Mouse (Mus musculus): Measurements from ENCODE around the gene 4931409K22Rik.

4931409K22Rik gene

DNA sequence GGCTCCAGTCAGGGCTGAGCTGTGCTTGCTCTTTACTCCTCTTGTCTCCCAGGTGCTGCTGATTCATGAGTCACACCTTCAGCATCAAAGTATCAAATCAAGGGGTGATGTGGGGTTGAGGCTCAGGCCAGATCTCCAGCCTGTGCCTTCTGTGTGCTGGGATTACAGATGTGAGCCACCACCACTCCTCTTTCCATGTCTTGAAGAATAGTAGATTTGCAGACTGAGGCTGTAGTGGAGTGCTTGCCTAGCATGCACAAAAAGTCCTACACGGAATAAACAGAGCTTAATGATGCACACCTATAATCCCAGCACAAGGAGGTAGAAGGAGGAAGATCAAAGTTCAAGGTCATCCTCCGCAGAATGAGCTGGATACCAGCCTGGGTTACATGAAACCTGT lies at the start of gene 4931409K22Rik:
4931409K22Rik (minus strand) TSS at position 101 of the 400 bp plus-strand sequence.
- ATAC-seq (ENCODE audit: insufficient number of reproducible peaks, low FRiP score, low TSS enrichment), result no peak

DNA sequence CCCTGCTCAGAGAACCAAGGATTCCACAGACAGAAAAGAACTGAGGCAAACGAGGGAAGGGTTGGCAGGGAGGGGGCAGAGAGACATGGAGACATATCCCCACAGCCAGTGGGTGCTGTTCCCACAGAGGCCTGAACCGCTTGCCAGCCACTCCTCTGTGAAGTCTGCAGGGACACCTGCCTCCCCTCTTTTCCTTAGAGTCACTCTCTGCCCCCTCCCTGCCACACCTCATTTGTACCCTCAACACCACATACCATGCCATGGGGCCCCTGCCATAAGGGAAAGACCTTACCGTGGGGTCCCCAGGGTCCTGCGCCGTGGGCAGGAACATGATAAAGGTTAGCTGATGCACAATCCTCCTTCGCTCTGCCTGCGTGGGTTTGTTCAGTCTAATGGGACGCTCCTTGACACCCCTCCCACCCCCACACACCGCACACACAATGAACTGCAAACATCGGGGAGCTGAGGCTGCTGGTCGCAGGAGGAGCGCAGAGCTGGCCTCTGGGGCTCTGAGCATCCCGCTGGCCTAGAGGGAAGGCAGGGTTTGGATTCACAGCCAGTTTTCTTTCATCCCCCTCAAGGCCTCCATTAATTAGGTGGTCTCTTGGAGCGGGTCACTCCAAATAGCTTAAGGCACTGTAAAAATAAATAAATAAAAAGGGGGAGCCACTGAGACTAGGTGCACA lies 49.5 kb upstream of the 4931409K22Rik start:
- ATAC-seq (ENCODE audit: insufficient number of reproducible peaks, low FRiP score, low TSS enrichment), result no peak

DNA sequence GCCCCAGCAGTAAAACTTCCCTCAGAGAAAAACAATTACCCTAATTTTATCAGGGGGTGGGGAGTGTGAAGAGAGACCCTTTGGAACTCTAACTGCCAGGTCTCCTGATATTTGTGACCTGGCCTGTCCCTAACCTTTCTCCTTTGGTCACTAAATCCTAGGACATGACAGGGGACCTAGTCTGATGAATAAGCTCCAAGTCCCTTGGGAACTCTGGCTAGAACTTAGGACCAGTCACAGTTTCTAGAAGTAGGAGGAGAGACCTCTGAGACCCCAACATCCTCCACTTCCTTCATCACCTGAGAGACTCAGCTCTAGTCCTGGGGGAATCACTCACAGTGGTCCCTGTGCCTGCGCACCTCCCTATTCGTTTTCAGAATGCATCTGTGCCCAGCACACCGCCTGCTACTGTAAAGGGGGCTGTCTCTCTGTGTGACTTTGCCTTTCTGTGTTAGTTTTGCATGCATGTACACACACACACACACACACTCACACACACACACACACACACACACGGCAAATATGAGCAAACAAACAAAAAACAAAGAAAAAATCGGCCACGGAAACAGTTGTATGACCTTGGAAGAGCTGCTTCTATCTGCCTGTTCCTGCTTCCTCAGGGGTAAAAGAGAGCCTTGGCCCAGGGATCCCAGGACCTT lies 48.8 kb upstream of the 4931409K22Rik start:
- ATAC-seq (ENCODE audit: insufficient number of reproducible peaks, low FRiP score, low TSS enrichment), result no peak

DNA sequence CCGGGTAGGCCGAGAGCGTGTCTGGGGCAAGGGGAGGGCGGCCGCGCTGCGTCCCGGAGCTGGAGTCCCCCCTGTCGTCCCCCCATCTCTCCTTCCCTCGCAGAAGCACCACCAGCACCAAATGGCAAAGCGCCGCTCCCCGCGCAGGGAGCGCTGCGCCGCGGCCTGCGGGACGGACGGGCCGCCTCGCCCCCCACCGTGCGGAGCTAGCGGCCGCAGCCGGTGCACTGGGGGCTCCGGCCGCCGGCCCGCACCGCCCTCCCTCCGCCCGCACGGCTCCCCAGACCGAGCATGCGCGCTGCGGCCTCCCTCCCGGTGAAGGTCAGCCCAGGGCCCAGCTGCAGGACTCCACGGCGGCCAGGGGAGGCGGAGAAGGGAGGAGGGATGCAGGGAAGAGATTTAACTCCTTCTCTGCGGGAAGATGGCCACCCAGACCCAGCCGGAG lies 48.1 kb upstream of the 4931409K22Rik start:
- ATAC-seq (ENCODE audit: insufficient number of reproducible peaks, low FRiP score, low TSS enrichment), result peak; percentile 67

DNA sequence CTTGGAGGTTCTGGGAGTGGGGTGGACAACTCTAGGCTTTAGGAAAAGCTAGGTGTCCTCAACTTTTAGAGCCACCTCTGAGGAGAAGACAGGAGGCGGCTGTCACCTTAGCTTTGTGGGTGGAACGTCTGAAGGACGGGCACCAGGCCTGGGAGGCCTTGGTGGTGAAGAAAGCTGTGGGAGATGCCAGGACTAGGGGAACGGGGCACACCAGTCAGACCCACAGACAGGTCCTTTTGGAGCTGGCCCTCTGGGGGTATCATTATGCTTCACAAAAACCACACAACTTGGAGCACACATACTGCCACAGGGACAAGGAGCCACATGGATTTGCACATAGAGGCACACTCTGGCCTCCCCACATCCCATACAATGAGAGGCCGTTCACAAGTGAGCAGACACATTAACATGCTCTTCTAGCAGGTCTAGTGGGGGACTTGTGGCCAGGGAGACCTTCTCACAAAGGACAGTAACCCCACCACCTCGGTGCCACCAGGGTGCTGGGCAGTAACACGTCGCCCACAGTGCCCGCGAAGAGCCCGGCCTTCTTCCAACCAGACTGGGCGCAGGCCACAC lies 47.6 kb upstream of the 4931409K22Rik start:
- no peak for ATAC-seq (ENCODE audit: insufficient number of reproducible peaks, low FRiP score, low TSS enrichment)

DNA sequence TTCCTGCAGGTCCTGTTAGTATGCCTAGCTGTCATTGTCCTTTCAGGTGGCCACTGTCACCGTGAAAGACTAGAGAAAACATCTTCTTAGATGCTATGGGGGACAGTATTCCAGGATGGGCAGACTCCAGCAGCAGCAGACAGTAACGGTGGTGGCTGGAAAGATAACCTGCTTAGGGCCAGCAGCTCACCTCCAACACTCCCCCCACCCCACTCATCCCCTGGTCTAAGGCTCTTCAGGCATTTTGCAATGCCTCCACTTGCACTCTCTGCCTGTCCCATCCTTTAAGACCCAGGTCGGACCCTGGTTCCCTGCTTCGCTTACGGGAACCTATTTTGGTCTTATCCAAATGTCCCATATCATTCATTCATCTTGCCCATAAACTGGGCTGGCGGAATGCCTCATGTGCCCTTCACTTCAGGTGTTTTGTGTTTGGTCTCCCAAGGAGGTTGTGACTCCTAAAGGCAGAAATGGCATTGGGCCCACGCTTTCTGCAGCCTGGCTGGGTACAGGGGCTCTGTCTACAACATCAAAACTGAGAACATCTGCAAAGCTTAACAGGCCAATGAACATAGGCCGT lies 46.9 kb upstream of the 4931409K22Rik start:
- ATAC-seq (ENCODE audit: insufficient number of reproducible peaks, low FRiP score, low TSS enrichment), result no peak

DNA sequence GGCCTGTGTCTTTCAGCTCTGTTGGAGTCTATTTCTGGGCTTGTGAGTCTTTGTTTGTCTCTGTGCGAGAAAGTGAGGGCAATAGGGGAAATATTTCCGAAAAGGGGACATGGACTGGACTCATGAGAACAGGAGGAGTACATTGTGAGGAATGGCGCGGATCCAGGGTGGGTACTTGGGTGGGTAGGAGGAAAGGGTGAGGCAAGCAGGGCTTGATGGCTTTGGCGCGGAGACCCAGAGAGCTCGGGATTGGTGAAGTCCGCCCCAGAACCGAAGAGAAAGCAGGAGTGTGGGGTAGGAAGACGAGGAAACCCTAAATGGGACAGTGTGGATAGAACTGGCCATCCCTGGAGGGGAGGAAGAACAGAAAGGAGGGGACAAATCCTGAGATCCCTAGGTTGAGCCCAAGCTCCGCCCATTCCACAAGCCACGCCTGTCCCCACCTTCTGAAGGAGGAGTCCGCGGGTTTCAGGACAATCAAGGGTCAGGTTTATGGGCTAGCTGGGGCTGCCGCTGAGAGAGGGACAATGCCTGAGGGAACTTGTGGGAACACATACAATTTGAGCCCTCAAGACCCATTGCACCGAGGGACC lies 46.2 kb upstream of the 4931409K22Rik start:
- peak; percentile 23; the same call in 1 of the 2 replicates for ATAC-seq (ENCODE audit: insufficient number of reproducible peaks, low FRiP score, low TSS enrichment)

DNA sequence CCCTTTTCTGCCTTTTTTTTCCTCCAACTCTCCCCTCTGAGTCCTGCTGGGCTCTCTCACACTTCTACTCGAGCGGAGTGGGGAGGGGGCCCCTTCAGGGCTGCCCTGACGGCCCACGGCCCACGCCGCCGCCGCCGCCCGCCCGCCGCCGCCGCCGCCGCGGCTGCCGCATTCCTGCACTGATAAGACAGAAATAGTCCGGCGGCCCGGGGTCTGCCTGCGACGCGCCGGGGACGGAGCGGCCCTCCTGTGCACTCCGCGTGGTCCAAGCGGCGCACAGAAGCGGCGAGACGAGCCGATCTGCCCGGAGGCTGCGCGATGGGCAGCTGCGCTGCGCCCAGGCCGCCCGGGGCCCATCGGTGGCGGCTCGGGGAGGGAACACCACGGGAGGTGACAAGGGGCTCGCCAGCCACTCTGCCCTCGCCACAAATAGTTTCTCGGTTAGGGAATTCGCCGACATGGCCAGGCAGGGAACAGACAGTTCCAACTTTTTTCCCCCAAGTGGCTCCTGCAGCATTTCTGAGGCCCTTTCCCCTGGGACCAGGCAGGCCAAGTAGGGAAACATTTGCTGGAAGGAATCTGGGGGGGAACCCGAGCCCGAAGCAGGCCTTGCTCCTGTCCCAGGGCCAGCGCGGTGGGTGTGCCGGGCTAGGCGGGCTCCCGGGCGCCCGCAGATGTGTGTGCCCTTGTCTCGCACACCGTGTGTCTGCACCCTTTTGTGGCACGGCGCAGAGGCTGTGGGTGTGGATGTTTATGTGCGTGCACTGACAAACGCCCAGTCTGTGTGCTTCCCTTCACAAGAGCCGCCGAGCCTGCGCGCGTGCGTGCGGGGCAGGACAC lies 45.5 kb upstream of the 4931409K22Rik start:
- no peak for ATAC-seq (ENCODE audit: insufficient number of reproducible peaks, low FRiP score, low TSS enrichment)

DNA sequence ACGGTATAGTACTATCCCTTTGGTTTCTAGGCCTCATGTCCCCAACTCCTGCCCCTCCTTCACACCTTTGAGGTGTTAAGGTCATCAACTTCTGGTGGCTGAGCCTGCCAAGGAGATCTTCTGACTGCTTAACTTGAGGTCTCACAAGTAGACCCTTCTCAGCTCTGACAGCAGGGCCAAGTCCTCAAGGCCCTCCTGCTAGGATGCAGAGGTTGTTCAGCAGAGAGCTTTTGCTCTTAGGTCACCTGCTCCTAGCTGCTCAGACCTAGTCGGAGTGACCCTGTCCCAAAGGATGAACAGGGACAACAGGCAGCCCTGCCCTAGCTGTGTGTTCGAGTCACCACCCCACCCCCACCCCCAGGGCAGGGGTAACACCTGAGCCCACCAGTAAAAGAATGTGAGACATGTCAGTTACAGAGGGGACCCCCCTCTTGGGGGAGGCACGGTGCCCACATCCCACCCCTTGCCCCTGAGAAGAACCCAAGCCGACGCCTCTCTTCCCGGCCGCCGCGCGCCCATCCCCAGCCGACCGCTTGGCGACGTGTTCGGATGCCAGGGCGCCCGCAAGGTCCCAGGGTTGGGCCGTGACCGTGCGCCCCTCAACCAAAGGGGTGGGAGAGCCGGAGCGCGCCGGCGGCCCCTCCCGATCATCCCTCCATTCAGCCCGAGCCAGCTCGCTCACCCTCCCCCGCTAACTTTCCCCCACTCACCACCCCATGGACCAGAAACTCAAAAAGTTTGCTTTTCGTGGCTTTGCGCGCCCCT lies 44.6 kb upstream of the 4931409K22Rik start:
- ATAC-seq (ENCODE audit: insufficient number of reproducible peaks, low FRiP score, low TSS enrichment), result no peak

DNA sequence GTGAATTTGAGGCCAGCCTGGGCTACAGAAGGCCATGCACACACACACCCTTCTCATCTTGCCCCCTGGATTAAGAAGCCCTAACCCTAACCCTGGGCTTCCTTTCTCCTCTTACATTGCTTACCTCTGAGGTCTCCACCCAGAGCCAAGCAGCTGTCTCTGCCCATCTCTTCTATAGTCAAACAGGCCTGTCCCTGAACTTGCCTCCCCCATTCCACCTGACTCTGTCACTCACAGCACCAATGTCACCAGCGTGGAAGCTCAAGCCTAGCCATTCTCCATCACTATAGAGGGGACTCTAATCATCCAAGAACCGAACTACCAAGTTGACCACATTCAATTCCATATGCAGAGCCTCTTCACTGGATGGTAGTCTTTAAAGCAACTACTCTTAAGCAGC lies 43.6 kb upstream of the 4931409K22Rik start:
- no peak for ATAC-seq (ENCODE audit: insufficient number of reproducible peaks, low FRiP score, low TSS enrichment)

DNA sequence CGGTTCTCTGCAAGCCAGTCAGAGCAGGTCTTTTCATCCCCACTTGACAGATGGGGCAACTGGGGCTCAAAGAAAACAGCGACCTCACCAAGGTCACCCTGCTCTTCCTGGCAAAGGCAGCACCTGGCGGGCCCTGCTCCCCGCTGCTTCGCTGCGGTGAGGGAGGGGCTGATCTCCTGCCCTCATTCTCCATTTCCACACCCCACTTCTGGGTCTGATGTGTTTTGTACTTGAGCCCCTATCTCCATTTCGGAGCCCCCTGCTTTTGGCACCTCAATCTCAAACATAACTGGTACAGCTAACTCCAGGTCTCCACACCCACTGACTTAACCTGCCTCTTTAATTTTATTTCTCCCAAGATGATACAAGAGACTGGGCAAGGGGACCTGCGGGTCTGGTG lies 42.5 kb upstream of the 4931409K22Rik start:
- no peak for ATAC-seq (ENCODE audit: insufficient number of reproducible peaks, low FRiP score, low TSS enrichment)

DNA sequence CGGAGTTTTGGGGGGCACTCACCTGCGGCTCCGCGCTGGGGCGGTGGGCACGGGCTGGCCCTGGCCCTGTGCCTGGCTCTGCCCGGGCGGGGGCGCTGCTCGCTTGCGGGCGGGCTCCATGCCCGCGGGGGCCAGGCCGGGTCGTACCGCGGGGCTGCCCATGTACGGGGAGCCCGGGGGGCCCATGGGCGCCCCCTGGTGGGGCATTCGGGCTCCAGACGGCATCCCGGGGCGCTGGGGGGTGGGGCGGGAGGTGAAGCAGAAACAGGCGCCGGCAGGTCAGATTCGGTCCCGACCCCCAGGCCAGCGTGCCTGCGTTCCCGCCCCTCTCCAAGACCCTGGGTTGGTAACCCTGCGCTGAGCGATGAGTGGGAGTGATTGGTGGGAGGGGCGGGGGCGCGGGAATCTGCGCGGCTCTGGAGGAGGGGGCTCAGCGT lies 42.0 kb upstream of the 4931409K22Rik start:
- no peak for ATAC-seq (ENCODE audit: insufficient number of reproducible peaks, low FRiP score, low TSS enrichment)

DNA sequence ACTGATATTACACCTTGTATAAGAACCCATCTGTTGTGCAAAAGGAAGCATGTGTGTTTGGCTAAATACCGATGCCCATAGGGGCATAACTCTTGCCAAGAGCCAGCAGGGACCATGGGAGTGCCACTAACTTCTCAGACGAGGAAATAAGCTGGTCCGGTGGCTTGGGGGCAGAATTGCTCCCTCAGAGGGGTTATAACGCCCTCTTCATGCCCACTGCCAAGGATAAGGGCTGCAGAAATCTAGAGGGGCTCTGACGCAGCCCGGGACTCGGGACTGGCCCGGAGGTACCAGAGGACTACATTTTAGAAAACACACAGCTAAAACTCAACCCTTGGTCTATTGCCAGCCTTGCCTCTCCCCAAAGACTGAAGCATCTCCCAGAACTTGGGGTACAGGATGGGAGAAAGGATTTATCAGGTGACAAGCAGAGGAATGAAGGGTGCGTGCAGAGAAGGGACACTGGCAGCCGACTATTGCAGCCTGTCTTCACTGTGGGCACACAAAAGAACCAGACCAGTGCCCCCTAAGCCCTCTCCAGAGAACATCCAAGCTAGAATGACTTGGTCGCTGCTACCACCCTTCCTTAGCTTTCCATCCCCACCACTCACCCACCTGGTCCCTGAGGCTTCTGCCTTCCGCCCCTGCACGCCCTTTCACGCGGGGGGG lies 41.4 kb upstream of the 4931409K22Rik start:
- ATAC-seq (ENCODE audit: insufficient number of reproducible peaks, low FRiP score, low TSS enrichment), result no peak

DNA sequence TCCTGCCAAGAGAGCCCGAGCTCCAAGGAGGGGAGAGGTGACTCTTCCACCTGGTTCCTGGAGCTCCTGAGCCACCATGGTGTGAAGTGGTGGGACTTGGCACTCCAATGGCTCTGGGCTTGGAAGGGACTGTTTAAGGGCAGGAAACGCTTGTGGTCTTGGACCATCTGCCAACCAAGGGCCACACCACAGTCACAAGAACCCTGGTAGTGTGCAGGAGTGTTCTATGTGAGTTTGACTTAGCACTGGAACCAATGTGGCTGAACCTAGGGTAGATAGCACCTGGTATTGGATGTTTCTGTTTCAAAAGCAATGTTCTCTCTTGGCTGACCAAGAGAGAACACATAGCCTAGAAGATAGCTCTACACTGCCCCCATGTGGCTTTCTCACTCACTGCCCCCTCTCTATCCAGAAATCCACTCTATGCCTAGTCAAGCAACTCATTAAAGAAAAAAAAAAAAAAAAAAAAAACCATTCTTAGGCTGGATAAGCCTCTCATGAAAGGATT lies 40.7 kb upstream of the 4931409K22Rik start:
- ATAC-seq (ENCODE audit: insufficient number of reproducible peaks, low FRiP score, low TSS enrichment), result peak; percentile 43; the same call in 1 of the 2 replicates

DNA sequence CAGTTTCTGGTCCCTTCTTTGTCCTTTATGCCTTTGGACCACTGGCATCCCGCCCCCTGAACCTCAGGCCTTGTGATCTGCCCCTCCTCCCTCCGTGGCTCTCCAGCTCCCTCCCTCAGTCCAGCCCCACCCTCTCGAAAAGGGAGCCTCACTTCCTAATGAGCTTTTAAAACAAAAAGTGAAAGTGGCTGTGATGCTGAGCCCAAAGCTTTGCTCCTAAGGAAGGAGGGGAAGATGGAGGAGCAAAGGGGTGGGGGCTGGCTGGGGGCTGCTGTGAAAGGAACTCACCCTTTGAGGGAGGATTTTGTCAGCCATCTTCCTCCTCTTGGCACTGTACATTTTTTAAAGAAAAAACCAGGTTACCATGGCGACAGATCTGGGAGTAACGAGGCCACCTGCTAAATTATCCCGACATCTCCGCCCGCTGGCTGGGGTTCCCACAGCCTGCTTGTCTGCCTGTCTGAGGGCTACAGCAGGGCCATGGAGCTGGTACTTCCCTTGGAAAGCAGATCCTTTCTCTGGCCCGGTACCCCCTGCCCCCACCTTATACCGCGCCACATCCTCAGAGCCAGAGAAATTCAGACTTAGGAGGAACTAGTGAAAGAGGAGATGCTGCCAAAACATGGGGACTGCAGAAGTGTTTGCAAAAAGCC lies 40.0 kb upstream of the 4931409K22Rik start:
- ATAC-seq (ENCODE audit: insufficient number of reproducible peaks, low FRiP score, low TSS enrichment), result no peak

DNA sequence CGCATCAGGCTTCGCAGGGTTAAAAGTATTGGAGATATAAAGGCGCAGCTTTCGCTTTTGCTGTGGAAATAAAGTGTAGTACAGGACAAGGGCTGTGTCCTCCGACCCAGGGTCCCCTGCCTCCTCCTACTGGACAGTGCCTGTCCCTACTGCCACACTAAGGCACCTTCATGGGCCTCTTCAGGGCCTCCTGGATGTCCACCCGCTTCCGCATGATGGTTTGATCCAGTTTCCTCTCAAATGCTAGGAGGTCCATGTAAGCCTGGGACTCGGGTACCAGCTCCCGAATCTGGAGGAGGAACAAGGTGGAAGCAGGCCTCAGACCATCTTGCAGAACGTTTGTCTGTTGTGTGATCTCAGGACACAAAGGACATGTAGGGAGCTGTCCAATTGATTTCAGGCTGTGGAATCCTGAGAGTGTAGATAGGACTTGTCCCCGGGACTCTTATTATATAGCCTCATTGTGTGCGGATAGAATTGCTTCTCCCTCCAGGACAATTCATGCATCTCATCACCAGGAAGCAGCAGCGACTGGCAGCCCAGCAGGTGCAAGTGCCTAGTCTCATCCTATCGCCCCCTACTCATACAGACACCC lies 39.3 kb upstream of the 4931409K22Rik start:
- no peak for ATAC-seq (ENCODE audit: insufficient number of reproducible peaks, low FRiP score, low TSS enrichment)

DNA sequence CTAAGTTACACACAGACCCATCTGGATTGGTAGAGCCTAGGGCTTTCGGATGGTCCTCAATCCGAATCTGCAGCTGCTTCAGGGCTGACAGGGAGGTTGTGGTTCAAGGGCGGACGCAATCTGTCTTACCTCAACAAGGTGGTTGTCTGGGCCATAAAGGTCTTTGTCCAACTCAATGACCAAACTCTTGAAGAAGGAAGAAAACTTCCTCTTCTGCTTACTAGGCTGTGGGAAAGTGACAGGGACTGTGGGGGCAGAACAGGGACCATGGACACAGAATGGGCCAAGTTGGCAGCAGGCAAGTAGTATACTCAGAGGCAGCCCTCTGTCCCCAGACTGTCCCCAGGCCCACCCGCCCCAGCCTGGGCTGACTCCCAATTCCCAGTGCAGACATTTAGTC lies 38.7 kb upstream of the 4931409K22Rik start:
- no peak for ATAC-seq (ENCODE audit: insufficient number of reproducible peaks, low FRiP score, low TSS enrichment)

DNA sequence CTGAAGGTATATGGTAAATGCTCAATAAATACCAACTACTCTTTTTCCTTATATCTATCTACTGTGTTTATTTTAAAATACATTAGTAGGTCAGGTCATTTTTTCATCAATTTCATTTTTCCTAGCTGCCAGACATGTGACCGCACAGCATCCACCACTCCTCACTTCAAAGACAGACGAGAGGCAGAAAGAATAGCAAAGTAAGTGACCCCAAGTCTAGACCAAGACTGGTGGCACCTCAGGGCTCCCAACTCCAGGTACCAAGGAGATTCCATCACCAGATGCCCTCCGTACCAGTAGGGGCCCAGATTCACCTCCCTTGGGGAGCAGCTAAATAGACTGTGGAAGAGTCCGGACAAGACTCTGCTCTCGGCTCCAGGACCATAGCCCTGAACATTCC lies 37.7 kb upstream of the 4931409K22Rik start:
- ATAC-seq (ENCODE audit: insufficient number of reproducible peaks, low FRiP score, low TSS enrichment), result no peak
